Mouse (Mus musculus): ENCODE measurements at regions not wholly inside any gene's neighbourhood (a gene's known extent, or its start where the extent isn't known, plus 50 kb on each side); places are given as distances from the start of the nearest gene placed in this dataset.

DNA sequence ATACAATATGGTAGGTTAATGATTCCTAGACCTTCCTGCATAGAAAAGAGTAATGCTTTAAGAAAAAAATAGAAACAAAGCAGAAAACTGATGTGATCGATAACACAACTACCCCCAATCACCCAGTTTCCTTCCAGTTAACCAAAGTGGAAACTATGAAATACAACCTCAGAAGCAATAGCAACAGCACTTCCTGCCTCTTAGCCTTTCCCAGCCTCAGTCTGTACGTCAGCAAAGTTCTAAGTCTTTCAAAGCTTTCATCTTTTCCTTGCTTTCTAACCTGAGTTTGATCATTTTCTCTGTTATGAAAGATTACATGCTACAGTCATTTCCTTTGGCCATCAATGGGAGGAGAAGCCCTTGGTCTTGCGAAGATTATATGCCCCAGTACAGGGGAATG, 355.9 kb upstream of the Cblb start:
- DNase-seq (ENCODE audit: low spot score): no peak

DNA sequence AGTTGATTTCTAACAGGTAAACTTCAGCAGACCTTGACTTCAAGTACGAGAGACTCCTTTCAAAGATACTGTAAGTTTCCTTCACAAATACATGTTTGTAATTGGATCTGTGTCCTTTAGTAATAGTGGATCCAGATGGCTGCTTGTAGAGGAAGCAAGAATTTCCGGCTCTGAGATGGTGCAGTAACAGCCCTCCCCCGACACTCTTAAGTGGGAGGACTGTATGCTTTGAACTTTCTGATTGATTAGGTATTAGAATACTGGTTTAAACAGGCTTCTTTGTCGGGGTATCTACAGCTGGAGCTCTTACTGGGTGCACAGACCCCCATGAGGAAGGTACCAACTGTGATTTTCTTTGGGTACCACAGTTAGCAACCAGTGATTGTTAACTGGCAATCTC, 355.0 kb upstream of the Cblb start:
- no peak for DNase-seq (ENCODE audit: low spot score)

DNA sequence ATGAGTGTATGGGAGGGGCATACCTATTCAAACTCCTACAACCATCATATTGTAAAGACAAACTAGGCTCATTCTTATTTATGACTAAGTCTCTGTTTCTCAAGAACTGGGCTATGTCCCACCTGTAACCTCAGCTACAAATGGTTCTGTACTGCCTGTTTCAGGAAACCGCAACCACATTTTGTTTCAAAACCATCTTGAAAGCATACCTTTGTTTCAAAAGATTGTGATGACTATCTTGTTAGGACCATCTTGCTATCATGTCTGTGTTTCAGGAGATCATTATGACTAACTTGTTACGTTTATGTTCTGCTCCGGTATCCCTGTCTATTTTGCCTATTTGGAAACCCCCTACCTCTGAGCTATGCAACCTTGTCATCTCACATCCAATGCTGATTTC, 340.2 kb upstream of the Cblb start:
- no peak for DNase-seq (ENCODE audit: low spot score)

DNA sequence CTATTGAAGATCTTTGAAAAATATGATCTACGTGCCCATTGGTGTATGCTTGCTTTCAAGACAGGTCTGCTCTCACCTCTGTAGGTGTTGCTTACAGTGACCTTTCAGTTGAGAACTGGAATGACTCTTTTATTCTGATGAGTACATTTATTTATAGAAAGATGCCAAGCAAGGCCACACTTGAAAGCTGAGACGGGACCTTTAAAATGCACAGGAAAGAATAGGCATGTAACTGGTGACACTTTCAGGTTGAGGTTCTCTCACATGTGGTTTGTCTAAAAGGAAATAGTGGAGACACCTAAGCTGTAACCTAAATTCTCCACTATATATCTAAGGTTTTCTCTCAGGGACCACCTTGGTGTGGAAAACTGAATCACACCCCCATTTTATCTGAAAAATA, 326.0 kb upstream of the Cblb start:
- DNase-seq (ENCODE audit: low spot score): peak; percentile 3

DNA sequence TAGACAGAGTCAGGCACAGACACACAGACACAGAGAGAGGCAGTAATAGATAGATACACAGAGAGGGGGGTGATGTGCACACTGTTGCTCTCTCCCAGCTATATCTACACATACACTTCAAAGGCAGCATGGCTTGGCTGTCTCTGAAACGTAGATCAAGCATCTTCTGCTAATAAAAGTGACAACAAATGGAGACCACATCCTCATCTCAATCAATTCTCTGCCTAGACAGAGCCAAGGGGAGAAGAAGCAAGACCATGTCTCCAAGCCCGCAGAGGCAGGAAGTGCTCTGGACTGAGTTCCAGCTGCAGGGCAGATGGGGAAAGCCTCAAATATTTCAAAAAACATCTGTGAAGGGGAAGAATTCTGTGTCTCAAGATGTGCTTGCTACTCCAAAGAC, 312.3 kb upstream of the Cblb start:
- no peak for DNase-seq (ENCODE audit: low spot score)

DNA sequence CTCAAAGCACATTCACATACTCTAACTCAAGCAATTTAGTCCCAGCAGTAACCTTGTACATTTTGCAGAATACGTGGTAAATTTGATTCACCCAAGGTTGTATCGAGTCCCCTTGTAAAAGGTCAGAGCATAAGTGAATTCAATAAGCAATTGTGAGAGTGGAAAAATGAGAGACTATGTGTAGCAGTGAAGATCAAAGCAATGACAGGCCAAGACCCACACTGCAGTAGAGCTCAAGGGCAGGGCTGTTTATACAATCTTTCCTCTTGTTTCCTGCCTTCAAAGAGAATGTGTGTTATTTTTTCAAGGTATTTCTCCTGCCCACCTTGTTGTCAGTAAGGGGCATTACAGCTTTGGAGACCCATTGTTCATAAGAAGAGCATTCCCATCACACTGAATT, 311.4 kb upstream of the Cblb start:
- DNase-seq (ENCODE audit: low spot score): no peak

DNA sequence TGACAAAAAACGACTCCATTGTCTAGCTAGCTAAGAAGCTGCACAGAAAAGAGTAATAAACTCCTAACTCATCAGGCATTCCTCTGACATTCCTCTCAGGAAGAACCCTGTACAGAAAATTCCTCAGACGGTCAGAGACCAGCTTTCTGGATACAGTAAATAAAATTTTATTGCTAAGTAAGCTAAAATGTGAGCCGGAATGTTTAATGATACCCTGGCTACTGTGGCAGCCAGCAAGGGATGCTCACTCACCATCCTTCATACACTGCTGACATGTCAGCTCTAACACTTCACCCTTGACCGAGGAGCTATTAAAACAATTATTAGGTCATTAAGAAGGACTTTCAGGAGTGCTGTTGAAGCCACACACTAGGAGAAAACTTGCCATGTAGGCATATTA, 308.3 kb upstream of the Cblb start:
- DNase-seq (ENCODE audit: low spot score): no peak

DNA sequence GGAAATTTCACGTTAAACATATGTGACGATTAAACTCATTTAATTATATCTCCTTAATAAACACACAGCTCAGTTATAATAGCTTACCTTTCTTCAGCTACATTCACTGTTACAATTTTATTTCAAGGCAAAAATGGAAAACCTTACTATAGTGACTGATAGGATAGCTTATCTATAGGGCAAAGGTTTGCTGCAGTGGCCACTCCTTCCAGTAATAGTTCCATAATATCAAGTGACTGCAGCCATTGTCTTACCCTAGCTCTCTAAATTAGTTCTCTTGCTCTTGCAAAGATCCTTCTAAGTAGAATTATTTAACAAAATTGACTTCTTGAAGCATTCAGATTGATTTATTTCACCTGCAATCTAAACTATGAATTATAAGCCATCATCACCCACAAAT, 289.1 kb upstream of the Cblb start:
- no peak for DNase-seq (ENCODE audit: low spot score)

DNA sequence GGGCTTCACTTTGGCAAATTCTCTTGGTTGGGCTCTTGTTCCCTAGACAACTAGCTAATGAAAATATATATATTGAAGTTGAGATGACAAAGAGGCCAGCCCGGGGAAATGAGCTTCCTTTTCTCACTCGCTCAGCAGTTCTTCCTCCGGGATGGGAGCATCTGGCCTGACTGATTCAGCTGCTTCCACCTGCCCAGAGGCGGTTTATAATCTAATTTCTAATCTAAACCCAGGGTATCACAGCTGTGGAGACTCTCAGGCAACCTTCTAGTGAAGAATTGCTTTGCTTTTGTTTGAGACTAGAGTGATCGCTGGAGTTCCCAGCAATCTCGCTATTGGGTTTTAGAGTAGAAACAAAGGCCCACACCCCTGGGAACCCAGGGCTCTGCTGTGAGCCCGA, 279.1 kb upstream of the Cblb start:
- DNase-seq (ENCODE audit: low spot score): no peak

DNA sequence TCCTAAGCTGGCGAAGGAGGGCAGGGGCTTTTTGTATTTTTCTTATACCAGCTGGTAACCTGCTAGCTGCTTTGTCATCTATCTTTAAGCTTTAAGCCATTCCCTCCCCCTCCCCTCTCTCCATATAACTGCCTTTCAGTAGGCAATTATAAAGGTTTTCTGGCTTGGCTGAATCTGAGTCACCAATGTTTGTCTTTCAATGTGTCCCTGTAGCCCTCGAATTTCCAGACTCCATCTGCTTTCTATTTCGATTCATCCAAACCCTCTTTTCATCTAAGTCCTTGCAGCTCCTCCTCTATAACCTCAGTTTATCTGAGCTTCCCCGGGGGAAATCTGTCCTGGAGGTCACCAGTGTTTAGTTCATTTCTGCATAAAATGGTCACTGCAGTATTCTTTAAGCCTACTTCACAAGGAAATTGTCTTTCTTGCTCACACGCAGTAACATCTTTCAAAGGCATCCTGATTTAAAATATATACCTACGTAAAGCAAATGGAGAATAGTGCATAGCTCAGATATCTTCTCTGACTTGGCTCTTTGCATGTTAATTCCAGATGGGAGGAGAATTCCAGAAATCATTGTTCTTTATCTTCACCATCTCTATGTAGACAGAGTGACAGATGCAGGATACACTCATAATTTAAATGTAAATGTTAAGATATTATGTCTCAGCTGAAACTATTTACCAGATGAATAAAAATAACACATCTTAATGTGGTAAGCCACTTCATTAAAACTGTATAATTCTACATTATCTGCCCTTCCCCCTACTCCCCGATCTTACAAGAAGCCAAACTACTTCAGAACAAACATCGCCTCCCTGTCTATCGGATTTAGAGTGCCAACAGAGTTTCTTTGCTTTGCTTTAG, 272.4 kb upstream of the Cblb start:
- DNase-seq (ENCODE audit: low spot score): no peak

DNA sequence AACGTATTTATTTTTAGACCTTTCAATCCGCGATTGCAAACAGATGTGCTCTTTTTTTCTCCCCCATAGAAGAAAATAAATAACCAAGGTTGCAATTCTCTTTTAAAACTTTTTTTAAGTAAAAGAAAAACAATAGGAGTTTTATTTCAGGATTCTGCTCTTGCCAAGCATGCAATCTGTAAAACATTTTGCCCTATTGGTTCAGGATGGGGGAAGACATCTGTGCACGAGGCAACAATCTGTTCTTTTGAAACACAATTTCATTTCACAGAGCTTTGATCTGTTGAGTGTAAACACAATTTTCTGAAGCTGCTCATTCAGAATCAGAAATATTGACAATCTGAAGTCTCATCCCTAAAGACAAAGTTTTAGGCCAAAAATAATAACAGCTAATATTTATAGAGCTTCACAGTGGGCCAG, 271.8 kb upstream of the Cblb start:
- no peak for DNase-seq (ENCODE audit: low spot score)

DNA sequence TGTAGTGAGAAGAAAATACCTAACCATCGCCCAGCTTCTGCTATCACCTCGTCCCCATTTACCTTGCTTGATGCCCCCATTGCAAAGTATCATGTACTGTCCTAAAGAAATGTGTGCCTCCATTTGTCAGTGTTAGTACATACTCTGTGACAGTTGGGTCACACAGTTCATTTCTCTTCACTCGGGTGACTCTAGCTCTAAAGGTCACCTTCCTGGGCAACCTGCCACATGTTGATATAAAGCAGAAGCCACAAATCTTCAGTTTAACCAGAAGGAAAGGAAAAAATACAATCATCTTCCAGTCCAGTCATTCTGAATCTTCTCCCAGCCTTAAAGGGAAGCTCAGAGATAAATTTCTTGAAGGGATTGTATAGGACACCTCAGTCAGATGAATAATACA, 263.5 kb upstream of the Cblb start:
- no peak for DNase-seq (ENCODE audit: low spot score)

DNA sequence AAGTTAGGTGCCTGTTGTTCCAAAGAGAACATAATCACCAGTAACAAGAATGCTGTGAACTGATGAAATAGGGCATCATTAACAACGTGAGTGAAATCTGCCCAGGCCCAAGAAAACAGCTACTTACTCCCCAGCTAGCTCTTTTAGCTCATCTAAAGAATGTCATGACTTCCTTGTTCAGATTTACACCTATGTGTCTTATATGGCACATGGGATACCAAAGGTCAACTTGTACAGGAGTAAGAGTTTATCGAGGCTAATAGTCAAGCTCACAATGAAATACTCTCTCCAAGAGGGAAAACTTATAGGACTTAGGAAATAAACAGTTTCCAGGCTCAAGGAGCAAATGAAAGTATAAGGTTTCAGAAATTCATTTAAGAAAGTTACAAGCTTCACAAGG, 252.1 kb upstream of the Cblb start:
- no peak for DNase-seq (ENCODE audit: low spot score)

DNA sequence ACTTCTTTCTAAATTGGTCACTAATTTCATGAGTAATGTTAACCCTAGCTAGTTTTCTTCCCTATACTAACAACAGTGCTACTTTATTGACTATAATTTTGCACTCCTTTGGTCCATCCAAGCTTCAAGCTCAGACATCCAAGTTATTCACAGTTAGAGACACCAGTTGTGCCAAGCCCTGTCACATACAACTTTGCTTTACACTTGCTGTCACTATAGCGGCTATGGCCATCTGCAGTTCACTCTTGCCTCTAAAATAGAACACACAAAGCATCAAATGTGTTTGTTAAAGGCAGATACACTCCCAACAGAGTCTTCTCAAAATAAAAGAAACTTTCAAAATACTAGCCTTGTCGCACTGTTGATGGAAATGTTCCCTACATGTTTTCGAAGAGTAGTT, 236.0 kb upstream of the Cblb start:
- no peak for DNase-seq (ENCODE audit: low spot score)

DNA sequence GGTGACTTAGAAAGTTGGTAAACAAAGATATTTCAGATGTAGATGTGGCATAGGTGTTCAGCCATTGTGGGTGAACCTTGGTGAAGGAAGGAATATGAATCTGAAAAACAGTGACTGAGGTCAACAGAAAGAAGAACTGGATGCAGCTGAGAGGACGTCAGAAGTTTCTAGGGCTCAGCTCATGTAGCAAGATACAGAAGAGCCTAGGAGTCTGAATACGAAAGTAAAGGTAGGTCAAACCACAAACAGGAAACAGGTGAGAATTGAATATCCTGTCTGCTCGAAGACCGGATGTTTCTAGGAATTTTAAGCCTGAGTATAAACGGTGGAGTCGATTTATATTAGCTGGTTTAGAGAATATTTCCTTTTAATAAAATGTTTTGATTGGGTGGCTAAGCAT, 223.7 kb upstream of the Cblb start:
- no peak for DNase-seq (ENCODE audit: low spot score)

DNA sequence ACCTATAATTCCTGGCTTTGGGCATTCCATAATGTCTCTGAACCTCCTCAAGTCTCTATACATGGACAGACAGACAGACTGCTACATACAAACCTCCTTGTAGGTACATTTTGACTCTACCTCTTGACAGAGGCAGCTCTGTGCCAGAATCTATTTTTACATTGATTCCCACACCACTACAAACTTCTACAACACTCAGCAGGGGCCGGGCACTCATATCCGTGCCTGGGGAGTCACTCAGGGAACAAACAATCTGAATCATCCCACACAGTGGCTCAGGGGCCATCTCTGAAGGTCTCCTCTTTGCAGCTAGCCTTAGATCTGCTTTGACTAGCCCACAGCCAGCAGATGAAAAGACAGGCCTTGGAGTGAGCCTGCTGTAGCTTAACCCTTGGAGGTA, 221.9 kb upstream of the Cblb start:
- no peak for DNase-seq (ENCODE audit: low spot score)

DNA sequence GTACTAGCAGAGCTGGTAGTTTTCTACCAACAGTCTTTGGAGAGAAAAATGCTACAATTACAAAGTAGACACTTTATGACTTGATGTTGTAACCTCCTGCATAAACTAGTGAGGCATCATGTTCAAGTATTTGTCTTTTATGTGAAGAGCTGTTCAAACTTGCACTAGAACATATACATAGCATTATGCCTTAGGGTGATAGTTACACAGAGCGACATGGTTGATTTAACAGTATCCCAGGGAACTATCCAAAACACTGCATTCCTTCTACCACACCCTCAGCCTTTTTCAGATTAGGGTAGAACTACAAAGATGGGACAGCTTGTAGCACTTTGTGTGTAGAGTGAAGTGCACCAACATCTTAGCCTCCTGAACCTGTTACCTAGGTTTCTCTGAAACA, 220.0 kb upstream of the Cblb start:
- DNase-seq (ENCODE audit: low spot score): no peak

DNA sequence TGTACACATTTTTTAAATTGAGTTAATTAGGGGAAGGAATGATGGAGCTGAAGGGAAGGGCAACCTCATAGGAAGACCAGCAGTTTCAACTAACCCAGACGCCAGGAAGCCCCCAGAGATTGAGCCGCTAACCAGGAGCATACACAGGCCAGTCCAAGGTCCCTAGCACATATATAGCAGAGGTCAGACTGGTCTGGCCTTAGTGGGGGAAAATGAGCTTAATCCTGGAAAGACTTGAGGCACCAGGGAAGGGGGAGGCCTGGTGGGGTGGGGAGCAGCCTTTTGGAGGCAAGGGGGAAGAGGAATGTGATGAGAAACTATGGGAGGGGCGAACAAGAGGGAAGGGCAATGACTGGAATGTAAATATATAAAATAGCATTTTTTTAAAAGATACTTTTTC, 188.3 kb upstream of the Cblb start:
- DNase-seq (ENCODE audit: low spot score): no peak

DNA sequence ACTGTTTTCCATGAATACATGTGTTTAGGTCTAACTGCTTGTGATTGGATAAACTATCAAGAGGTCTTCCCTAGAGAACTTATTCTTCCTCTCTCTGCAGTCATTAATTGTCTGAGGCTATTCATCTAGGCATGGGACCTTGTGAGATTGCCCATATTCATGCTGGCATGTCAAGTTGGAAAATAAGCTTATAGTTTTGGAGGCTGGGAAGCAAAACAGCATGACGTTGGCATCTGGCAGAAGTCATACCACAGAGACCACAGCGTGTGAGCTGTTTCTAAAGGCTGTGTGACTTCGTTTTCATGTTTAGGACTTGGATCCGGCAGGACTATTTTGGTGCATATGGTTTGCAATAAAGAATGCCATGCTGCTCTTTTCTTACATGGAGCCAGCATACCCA, 185.5 kb upstream of the Cblb start:
- DNase-seq (ENCODE audit: low spot score): no peak

DNA sequence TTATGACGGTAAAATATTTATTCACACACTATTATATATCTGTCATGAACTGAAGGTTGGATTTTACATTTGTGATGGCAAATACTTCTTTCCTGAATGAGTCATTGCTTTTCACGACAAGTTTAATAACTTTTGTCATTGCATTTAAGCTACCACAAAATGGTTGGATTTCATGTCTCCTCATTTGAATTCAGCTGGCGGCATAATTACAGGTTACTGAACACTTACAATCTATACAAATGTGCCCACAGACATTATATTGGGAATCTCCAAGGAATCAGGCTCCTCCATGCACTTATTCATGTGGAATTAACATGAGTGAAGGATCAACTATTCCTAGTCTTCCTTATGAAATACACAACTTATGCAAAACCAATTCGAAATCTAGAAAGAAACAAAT, 150.3 kb upstream of the Cblb start:
- no peak for DNase-seq (ENCODE audit: low spot score)

DNA sequence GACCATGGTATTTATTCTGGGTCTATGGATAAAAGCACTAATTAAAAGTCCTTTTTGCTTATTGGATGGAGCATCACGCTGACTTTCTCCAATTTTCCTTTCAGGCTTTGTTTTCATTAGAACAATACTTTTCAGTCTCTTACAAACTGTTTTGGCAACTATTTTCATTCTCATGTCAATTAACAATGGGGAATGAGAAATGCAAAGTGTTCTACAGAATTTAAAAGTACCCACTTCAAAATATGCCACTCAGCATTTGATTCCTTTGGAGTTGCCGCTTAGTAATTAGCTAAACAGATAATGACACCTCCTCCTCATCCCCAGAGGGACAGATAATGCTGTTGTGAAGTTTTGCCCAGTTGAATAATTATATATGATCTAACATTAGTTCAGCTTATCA, 149.9 kb upstream of the Cblb start:
- DNase-seq (ENCODE audit: low spot score): no peak

DNA sequence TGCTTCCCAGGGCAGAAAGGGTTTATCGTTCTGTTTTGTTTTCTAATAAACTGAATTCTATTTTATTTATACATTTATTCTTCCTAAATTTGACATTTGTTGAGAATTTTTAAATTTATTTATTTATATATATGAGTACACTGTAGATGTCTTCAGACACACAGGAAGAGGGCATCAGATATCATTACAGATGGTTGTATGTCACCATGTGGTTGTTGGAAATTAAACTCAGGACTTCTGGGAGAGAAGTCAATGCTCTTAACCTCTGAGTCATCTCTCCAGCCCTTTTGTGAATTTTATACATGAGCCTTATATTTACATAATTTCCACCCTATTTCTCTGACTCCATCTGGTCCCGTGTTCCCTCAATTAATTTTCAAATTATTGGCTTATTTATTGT, 147.2 kb upstream of the Cblb start:
- DNase-seq (ENCODE audit: low spot score): no peak

DNA sequence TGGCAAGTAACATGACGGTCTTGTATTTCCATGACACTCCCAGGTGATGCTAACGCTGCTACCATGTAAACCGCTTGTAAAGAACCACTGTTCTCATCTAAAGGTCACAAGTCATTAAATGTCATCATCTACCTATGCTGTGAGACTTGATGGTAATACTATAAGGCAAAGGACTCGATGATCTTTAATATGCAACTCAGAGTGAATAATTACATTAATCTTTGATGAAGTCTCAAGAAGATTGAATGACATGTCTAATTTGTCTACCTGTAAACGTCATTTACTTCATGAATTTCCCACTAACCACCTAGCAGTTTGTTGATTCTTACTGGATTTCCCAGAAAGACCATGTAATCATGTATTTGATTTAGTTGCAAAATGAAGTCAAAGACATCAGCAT, 143.5 kb upstream of the Cblb start:
- DNase-seq (ENCODE audit: low spot score): no peak

DNA sequence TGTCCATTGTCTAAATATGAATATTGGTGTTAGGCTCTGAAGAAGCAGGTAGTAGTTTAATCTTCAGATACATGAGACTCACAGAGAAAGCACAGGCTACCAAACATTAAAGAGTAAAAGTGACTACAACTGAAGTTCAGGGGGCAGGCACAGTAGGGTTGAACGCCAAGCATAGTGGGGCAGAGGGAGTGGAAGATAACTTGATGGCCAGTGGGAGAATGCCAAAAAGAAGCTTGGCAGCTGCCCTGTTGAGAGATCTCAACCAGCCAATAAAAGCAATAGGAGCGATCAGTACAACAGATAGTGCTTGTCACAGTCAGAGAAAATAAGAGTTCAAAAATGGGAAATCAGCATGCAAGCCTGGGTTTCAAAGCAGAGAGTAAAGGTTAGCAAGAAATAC, 125.4 kb upstream of the Cblb start:
- DNase-seq (ENCODE audit: low spot score): no peak
